Mouse (Mus musculus) bone marrow macrophage, adult 2 months (primary cell): ENCODE measurements around the gene Krt10.

ENCODE experiments used
- CTCF ChIP-seq: IDR thresholded peaks from 2 replicates; pipeline ENCODE4 v1.5.1; 2012; ENCODE audit warnings: low read depth, mild to moderate bottlenecking, low read length, moderate library complexity
- POLR2A ChIP-seq: IDR thresholded peaks from 2 replicates; pipeline ENCODE4 v1.6.1; 2012; ENCODE audit warnings: mild to moderate bottlenecking, low read depth, low read length, borderline replicate concordance

DNA sequence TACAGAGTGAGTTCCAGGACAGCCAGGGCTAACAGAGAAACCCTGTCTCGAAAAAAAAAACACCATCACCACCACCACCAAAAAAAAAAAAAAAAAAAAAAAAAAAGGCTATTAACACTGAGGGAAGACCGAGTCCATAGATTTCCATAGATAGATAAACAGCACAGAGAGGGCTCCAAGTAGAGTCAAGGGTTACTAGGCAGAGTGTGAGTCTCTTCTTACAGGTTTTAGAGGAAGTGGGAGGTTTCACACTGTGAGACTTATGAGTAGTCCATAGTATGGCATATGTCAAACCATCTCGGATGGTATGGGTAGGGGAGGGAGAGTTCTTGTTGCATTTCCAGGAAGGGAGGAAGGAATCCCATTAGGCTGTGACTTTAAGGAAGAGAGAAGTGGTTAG, 8.9 kb upstream of the Krt10 start:
- TF ChIP-seq CTCF (no peak), POLR2A (no peak)
